Mouse (Mus musculus) small intestine, adult 2 months (tissue): ENCODE measurements around the gene Vps8.

Source experiments
- CTCF ChIP-seq: fragments of 200-500 bp; IDR thresholded peaks from 2 replicates; pipeline ENCODE4 v1.5.1; 2012; ENCODE audit warnings: low read depth, mild to moderate bottlenecking, control low read depth, inconsistent platforms, low read length, moderate library complexity, mixed read lengths; ENCODE audit not compliant: insufficient replicate concordance, insufficient read length; ENCODE audit errors: extremely low read depth
- POLR2A ChIP-seq: fragments of 200-500 bp; IDR thresholded peaks from 2 replicates; pipeline ENCODE4 v1.6.1; 2012; ENCODE audit warnings: low read depth, mild to moderate bottlenecking, control low read depth, inconsistent platforms, low read length, moderate library complexity

DNA sequence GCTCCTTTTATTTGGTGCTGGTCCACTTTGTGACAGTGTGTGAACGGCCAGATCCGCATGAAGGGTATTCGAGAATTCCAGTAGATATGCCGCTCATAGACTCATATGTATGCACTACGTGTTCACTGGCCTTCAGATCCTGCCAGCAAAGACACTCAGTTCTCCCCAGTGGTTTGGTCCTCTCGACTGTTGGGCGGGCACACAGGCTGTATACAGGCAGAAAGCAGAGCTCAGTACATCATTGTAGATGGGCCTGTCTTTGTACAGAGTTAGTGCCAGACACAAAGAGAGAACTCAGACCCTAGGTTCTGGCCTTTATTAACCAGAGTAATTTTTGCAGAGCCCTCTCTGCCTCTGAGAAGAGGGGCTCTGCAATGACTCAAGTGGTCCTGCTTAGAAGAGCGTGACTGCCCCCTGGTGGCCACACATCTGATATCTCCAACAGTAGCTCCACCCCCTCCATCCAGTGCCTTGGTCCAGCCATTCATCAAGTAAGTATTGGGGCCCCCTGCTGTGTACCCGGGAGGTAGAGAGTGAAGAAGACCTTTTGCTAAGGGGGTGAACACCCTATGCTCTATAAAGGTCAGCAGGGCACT, 30.3 kb upstream of the Vps8 start:
- TF ChIP-seq POLR2A: no peak
- TF ChIP-seq CTCF: peak; percentile 86; the same call in 1 of the 2 replicates
